Mouse (Mus musculus): ENCODE results near the gene Vmn2r34. TPM values are rescaled to one million over a fixed set of nuclear protein-coding genes. Genes with fewer than 3 reads are reported as not detected.
"Not testable (repeated sequence)": the region's sequence is repeated elsewhere in the genome, so short reads cannot be mapped to it uniquely, and the experiment has no call there.

Gene Vmn2r34
- total RNA-seq (2021) = not detected
- long read RNA-seq, experiment 1 = 0 reads
- long read RNA-seq, experiment 2 = 0 reads

- DNase-seq (ENCODE audit: low spot score in 2 of 2) = not testable (repeated sequence)
These were observed at the start of gene Vmn2r34 for GRCm38 (mm10) chr7:7689413-7689812. Gene Vmn2r34 (minus strand): TSS chr7:7689513.

DNA sequence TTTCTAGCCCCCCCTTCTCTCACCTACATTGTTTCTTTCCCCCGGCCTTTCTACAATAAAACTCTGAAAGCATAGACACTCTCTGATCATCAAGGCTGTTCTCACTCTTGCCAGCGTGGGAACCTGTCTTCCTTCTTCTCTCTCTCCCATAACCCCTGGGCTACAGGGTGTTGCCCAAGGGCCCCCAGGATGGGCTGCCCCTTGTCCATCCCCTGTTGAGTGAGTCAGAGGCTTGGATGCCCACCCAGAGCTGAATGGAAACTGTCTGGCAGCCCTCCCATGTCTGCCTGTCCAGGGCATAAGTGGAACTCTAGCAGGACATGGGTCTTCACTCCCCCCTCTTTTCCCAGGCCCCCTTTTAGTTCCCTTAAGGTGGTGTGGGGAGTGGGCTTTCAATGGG is 15.3 kb downstream of the Vmn2r34 start:
- DNase-seq (ENCODE audit: low spot score in 2 of 2) = not testable (repeated sequence)

Other genes with a start within 250 kb of the Vmn2r34 start
- not detected for gene Vmn2r32, start 209.5 kb downstream of the Vmn2r34 start, total RNA-seq (2021)
- gene Vmn2r33, start 122.7 kb downstream of the Vmn2r34 start, total RNA-seq (2021) = not detected
- gene Vmn2r35, start 130.4 kb upstream of the Vmn2r34 start, total RNA-seq (2021) = not detected
- gene Vmn2r36, start 213.0 kb upstream of the Vmn2r34 start, total RNA-seq (2021) = not detected